Mouse (Mus musculus): Measurements from ENCODE around the gene Klhl15. TPM values are rescaled to one million over a fixed set of nuclear protein-coding genes. Genes with fewer than 3 reads are reported as not detected.

Gene Klhl15
- polyA plus RNA-seq (2021; fragmentation: Nextera tagmentation), result 5.3 and 6.4 TPM in 2 replicates
- long read RNA-seq, experiment 1, partial matches to known transcripts, result 0 of 8 reads
- long read RNA-seq, experiment 1, other reads (novel, unspliced or antisense), result 4 of 8 reads
- long read RNA-seq, experiment 2, partial matches to known transcripts, result 1 of 12 reads
- long read RNA-seq, experiment 2, other reads (novel, unspliced or antisense), result 10 of 12 reads

DNA sequence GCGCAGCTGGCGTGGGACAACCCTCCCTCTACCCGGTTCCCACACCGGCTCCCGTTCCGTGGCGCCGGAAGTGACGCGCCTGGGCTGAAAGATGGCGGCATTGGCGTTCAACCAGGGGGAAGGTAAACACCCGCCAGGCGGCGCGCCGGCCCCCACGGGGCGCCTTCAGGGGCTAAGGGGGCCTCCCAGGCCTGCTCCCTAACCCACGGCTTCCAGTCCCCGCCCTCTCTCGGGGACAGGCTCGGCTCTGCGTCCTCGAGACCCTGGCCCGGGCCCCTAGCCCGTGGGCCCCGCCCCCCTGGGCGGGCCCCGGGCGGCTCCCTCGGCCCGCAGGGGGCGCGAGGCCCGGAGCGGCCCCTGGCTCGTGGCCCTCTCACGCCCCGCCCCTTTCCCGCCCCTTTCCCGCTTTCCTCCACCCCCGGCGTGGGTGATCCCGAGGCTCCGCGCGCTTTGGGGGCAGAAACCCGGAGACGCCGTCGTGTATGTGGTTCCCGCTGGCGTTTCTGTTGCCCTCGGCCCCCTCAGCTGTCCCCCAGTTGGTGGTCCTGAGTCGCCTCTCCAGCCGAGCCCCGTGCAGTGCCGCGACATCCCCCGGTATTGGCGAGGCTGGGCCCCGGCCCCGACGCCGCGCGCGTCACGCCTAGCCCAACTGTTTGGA lies at the start of gene Klhl15:
Gene Klhl15, plus strand, starts transcription at position 68 of the 658 bp plus-strand sequence.

DNA sequence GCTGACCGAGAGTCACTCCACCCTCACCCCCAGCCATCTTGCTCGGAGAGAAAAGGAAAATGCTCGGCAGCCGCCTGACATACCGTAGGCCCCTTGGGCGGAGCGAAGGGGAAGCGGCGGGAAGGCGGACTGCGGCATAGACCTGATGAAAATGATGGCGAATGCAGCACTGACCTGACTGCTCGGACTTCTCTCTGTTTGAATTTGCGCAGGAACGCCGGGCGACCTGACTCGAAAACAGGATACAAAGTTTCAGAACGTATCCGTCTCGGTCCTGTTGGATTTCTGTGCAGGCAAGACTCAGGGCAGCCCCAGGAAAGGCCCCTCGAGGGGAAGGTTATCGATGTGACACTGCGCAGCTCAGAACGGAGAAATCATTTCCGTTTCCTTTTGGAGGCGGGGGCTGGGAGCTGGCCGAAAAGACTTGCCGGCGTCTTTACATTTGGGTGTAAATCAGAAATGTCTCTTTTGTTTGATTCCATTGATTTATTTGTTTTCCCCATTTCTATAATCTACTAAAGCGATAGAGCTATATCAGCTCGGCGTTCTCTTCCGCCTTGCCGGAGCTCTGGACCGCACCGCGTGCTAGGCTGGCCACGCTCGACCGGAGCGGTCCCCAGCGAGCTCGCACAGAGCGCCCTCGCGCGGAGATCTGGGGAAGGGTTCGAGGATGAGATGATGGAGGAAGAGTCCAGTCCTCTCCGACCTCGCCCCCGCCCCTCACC lies 21.6 kb upstream of the Klhl15 start, which contains the start of gene Eif2s3x:
Gene Eif2s3x, minus strand, starts transcription at position 266 of the 725 bp plus-strand sequence.

Other genes with a start within 250 kb of the Klhl15 start
- 19.2 and 21.8 TPM in 2 replicates for gene Zfx, start 110.9 kb upstream of the Klhl15 start, polyA plus RNA-seq (2021; fragmentation: Nextera tagmentation)
- gene Eif2s3x, start 21.7 kb upstream of the Klhl15 start, polyA plus RNA-seq (2021; fragmentation: Nextera tagmentation), result 57.7 and 74.4 TPM in 2 replicates
- gene Fam90a1b, start 132.2 kb downstream of the Klhl15 start, polyA plus RNA-seq (2021; fragmentation: Nextera tagmentation), result 0.04 TPM in 1 of 2 replicates, not detected in the other
- gene Apoo, start 132.5 kb downstream of the Klhl15 start, polyA plus RNA-seq (2021; fragmentation: Nextera tagmentation), result 148 and 150 TPM in 2 replicates